Mouse (Mus musculus): ENCODE measurements around the gene Ccdc86.

DNA sequence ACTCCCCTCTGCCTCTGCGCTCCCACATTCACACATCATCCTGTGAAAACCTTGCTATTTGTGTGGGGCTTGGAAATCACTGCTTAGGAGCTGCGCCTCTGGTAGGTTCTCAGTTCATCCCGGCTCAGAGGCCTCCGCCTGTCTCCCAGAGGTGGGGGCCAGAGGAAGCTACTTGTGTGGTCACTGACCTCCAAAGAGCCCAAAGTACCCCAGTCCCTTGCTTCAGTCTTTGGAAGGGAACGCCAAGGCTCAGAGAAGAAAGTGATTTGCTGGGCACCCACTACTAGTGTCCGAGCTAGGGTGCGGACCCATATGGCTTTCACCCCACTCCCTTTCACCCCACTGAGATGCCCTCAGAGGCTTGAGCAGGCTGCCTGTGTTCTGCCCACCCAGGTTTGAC lies 44.1 kb upstream of the Ccdc86 start, which contains the start of gene Ms4a15:
- TF ChIP-seq POLR2A (IDR thresholded peaks at IDR 0.05; ENCODE audit: low read depth, low read length) (no peak), CTCF (conservative IDR thresholded peaks at IDR 0.05; ENCODE audit: insufficient read depth, insufficient read length, low read depth, low read length) (no peak)
